Mouse (Mus musculus): ENCODE measurements around the gene Cpne5.

The Cpne5 gene

DNA sequence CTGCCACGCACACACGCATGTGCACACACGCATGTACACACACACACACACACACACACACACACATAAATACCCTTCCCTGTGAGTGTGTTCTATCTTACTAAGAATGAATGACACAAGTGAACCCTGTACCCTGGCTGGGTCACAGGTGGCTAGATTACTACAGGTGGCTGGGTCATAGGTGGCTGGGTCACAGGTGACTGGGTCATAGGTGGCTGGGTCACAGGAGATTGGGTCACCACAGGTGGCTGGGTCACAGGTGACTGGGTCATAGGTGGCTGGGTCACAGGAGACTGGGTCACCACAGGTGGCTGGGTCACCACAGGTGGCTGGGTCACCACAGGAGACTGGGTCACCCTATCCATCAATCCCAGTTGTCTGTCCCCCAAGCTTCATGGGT is 27.9 kb downstream of the Cpne5 start:
- DNase-seq (ENCODE audit: low spot score) = no peak

DNA sequence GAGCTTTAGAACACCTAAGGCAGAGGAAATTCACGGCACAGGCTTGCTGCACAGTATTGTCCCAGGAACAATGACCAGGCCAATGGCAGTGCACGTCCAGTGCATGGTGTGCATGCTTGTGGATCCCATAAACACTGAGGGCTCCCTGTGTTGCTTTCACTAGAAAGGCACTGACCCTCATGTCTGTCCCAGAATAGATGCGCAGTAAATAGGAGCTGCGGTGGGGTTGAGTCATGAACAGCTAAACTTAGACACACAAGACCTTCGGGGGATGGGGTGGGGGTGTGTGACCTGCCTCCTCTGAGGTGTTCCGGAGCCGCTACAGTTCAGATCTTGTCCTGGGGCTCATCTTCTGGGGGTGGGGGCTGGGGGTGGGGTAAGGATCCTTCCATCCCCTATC is 31.9 kb downstream of the Cpne5 start:
- no peak for DNase-seq (ENCODE audit: low spot score)

DNA sequence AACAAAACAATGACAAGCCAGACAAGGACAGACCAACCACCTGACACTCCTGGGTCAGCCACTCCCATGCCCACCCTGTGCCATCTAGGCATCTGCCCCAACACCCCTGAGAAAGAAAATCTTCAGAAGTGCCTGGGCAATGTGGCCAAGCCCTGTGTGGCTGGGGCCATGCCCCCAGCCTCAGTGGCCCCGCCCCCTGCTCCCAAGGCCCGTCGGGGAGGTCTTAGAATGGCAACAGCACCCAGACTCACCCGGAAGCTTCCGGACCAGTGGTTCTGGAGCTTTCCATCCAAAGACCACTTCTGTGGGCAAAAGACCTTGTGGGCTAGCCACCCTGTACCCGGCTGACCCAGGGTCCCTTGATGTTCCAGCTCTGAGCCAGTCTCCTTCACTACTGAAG is 35.4 kb downstream of the Cpne5 start:
- DNase-seq (ENCODE audit: low spot score) = no peak

DNA sequence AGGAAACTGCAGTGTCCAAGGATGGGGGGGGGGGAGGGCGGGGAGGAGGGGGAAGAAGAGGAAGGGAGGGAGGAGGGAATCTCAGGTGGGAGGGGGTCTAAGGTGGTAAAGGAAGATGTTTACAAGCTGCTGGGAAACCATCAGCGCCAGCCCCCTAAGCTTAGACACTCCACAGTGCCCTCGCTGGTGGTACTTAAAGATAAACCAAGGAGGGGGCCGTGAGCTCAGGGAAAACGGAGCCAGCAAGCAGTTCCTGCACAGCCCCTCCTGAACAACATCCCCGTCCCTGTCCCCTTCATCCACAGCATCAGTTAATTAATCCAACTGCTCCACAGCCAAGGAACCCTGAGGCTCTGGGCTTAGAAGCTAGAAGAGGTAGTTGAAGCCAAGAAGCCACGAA is 38.1 kb downstream of the Cpne5 start:
- DNase-seq (ENCODE audit: low spot score) = no peak

DNA sequence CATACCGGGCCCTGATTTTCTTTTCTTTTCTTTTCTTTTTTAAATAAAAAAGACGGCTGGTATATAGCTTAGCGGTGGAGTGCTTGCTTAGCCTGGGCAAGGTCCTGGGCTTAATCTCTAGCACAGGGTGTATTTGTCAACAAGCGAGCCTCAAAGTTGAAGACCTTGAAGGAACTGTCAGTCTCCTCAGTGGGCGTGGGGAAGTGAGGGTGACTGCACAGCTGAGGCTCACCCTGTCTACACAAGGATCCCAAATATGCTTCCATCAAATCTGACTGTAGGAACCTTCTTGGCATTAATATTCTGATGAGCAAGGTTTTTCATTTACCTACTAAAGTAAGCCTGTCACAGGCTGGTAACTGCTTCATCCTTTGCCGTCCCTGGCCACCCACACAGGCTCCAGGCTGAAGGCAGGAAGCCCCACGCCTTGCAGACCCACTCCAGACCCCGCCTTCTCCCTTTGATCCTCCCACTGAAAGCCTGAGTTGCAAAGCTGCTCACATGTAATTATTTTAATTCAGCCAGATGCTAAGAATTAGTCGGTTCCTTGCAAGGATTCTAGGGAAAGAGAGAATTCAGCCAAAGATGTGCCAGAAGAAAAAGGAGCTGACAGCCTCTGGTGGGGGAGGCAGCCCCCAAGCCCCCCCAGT is 38.7 kb downstream of the Cpne5 start:
- peak; percentile 28 for DNase-seq (ENCODE audit: low spot score)

DNA sequence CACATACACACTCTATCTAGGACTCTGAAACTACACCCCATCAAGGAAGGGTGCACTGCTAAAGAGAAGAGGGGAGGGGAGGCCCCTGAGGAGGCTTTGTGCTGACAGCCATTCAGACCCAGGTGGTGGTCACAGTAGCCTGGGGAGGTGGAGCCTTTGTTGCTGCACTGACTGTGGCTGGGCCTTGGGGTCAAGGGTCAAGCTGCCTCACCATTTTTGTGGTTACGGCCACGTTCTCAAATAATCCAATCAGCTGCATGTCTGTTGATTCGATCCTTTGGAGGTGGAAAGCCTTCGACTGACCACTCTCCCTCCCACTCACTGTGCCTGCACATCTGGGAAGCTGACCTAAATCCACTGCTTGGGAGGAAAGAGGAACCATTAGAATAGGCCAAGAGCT is 42.4 kb downstream of the Cpne5 start:
- no peak for DNase-seq (ENCODE audit: low spot score)

DNA sequence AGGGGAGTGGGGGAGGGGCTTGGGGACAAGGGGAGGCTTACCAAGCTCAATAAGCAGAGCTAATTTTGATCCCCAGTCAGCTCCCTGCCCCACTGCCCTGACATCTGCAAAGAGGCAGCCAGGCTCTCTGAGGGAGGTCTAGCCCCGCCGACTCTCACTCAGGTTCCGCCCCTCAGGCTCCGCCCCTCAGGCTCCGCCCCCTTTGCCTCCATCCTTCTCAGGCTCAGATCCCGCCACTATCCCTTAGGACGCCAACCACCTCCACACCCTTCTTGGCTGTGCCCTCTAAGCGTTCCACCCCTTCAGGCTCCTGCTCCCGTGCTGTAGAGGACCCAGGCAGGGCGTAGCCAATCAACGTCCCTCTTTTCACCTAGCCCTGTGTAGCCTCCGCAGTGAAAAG is 49.0 kb downstream of the Cpne5 start:
- DNase-seq (ENCODE audit: low spot score) = no peak

DNA sequence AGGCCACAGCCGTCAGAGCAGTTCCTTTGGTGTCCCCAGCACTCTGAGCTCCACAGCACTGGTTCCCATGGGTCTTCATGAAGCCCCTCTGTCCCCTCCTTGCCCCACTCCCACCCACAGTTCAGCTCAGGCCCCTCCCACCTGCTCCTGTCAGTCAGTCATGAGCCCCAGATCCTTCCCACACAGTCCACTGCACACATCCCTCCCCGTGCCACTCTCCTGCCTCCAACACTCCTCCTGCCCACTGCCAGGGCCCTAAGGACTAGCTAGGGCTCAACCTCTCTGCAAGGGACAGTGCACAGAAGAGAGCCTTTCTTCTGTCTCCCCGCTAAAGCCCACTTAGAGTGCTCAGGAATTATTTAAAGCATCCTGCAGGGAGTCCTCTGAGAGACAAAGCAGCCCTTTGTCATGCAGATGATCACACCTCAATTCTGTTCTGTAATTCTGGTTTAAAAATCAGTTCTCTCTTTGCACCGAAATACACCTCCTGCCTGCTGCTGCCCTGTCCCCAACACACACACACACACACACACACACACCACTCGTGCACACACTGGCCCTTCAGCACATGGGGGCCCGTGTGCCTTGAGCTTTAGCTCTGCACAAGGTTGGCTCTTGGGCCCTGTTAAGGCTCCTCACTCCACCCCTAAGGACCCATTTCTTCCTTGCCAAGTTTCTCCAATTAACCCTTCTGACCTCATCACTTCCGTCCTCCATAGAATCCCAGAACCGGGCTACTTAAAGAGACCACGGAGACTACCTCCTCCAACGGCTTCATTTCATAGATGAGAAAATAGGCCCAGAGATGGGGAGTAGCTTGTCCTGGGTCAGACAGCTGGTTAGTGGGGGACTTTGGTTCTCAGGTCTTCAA is 50.7 kb downstream of the Cpne5 start:
- DNase-seq (ENCODE audit: low spot score) = no peak

DNA sequence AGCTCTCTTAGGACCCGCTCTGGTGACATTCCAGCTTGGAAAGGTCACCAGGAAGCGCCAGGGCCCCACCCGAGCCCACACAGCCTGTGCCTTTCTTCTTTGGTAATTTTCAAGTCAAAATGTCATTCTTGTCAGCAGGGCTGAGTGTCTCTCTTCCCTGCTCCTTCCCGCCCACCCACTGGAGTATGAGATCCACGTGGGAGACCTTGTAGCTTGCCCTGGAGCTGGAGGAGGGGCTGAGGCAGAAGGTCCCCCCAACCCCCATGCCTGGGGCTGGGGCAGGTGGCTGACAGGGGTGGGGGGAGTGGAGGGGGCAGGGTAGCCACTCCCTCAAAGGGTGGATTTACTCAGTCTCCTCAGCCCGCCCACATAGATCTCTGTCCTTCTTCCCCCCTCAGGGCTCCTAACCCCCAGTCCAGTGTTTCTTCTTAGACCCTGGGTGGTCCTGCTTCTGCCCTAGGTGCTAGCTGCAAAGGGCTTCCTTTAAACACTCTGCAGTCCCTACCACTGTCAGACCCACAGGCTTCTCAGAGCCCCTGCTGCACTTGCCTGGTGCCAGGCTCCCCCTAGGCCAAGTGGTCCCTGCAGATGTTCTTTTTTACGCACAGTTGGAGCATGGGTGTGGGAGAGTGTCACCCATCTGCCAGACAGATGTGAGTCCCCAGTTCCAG is 52.5 kb downstream of the Cpne5 start:
- DNase-seq (ENCODE audit: low spot score) = no peak

DNA sequence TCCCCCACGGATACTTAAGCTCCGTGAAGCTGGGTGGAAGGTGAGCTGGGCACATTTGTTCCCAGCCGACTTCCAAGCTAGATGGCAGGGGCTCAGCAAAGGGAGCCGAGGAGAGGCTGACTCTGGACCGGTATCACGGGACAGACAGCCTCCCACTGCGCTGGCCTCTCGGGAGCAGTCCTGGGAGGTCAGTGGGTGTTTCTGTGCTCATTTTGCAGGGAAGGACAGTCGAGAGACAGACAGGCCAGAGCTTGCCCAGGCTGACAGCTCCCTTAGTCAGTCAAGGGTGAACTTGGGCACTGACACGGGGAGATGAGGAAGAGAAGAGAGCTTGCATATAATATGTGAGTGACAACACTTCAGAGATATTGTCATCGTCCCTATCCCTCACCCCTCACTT is 54.8 kb downstream of the Cpne5 start:
- no peak for DNase-seq (ENCODE audit: low spot score)

DNA sequence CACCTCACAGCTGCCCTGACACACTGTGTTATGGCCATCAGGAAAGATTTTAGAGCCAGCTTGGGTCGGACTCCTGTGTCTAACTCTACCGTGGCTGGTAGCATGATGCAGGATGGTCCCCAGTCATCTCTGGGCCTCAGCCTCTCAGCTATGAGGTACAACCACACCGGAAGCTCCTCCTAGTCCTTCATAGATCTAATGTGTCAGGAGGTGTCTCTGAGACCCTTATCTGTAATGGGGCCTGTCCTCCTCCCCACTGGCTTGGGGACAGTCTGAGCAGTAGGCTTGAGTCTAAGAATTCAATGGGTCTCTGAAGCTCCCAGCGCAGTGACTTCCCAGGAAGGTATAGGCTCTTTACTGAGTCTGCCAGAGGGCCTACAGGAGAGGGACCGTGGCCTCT is 56.2 kb downstream of the Cpne5 start:
- DNase-seq (ENCODE audit: low spot score) = no peak

DNA sequence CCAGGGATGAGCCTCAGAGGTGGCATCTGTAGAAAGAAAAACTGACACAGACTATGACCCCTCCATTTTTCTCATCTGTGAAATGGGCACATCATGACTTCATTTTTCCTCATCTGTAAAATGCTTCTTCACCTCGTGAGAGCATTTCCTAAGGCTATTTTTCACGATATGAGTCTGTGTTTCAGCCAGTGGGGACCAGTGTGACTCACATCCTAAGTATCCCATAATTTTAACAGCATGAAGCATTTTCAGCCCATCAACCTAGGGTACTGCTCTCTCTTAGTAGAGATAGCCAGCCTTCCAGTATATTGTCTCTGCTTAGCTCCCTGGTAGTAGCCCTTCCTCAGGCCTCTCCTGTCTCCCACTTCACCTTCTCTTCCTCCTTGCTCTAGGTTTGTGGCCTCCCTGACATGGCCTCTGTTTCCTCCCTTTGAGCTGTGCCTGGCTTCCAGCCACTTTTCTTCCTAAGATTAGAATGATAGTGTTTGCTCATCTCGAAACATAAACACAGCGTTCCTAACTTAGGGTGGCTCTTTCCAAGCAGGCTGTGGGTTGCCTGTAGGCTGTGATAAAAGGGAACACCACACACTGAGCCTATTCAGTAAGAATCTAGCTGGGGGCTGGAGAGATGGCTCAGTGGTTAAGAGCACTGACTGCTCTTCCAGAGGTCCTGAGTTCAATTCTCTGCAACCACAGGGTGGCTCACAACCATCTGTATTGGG is 57.4 kb downstream of the Cpne5 start:
- no peak for DNase-seq (ENCODE audit: low spot score)

DNA sequence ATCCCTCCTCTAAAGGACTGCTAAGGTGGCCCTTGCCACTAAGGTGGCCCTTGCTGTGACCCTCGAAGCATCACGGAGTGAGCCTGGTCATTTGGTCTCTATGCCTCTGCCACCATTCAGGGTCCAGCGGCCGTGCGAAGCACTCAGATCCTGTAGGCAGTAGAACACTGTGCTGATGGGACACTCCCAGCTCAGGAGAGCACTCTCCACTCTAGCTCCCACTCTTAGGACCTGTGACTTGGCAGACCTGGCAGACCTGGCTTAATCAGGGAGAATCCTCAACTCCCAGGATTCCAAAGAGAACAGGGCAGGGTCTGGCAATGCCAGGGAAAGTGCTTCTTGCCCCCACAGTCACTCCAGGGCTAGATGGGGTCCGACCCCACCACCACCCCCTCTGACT is 58.0 kb downstream of the Cpne5 start:
- no peak for DNase-seq (ENCODE audit: low spot score)

DNA sequence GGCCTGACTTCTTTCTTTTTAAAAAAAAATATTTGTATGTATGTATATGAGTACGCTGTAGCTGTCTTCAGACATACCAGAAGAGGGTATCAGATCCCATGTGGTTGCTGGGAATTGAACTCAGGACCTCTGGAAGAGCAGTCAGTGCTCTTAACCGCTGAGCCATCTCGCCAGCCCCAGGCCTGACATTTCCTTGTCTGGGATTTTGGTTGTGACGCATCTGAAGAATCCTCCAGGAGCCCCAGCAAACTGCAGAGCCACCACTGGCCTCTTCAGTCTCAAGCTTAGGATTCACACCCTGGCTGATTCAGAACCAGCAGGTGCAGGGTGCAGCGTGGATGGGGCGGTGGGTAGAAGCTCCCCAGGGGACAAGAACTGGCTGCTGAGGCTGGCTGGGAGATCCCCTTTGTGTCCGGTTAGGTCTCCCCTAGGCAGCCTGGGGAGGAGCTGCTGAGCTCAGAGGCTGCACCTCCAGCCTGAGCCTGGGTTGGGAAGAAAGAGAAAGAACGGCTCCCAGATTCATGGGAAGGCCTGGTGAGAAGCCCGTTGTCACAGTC is 59.4 kb downstream of the Cpne5 start:
- DNase-seq (ENCODE audit: low spot score) = no peak

DNA sequence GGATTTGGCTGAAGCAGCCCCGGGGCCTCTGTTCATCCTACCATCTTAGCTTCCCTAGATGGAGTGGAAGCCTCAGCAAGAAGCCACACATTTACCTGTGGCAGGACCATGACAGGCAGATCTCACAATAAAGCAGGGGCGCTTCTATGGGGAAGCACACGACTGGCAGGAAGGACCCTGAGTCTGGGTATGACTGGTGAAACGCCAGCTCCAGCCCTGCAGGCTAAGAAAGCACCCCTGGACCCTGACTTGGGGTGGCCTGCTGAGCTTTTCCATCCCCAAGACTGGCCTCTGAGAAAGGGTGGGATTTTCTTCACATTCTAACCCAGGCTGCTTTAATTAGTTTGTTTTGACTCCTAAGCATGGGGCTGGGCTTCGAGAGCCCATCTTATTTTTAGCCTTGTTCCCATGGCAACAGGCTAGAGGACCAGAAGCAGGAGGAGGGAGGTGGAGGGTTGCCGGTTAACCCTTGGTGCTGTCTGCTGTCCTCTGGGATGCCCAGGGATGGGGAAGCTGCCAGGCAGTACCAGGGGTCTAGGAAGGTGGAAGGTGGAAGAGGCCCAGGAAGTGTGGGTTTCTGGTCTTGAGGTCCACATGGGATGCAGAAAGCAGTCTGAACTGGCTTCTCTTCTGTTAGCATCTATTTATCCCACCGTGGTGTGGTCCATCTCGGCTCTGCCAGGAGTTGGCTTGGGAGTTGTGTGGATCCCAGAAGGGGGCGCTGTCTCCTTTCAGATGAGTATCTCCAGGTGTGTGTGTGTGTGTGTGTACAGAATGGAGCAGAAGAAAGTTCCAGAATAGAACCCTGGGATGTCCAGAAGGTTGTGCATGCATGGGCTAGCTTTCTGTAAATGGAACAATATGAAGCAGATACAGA is 61.3 kb downstream of the Cpne5 start:
- DNase-seq (ENCODE audit: low spot score) = no peak

DNA sequence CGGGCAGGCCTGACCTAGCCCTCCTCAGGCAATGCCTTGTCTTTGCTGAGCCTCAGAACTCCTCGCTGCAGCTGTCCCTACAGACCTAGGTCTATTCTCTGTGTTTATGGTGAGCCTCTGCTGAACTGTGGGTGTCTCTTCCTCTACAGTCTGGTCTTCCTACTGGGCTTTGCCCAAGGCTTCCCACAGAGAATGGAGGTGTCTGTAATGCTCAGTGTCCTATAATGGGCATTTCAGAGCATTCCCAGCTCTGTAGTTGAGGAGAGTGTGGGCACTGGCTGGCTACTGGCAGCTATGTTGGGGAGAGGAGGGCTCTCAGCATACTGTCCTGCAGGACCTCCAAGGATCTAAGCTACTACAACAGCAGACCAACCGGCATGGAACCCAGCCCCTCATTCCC is 62.3 kb downstream of the Cpne5 start:
- DNase-seq (ENCODE audit: low spot score) = no peak

DNA sequence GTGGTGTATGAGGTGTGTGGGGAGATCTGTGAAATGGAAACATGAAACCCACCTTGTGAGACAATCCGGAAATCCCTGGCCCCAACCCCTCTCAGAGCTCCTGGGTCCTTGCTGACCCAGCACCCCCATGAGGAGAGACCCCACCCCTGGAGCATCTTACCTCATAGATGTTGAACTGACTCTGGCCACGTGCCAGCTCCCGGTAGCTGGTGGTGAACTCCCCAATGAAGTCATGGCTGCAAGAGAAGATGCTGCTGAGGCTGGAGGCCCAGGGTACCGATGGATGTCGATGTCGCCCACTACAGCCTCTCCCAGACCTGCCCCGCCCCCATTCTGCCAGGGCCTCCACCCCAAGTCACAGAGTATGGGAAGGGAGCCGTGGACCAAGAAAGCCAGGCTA is 64.8 kb downstream of the Cpne5 start:
- no peak for DNase-seq (ENCODE audit: low spot score)

DNA sequence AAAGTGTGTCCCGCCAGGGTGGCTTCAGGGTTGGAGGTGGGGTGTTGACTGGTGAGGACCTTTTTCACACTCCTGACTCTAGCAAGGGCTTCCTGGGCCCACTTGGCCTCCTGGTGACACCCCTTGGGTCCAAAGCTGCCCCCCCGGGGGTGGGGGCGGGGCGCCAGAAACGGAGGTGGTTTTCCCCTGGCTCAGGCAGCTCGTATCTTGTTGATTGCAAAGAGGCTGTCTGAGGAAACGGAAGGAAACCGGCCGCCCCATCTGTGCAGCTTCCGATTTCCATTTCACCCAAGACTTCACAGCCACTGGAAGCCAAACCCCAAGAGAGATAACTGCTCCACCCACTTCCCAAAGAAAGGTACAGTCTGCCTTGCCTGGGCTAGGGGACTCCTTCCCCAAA is 65.9 kb downstream of the Cpne5 start:
- no peak for DNase-seq (ENCODE audit: low spot score)

DNA sequence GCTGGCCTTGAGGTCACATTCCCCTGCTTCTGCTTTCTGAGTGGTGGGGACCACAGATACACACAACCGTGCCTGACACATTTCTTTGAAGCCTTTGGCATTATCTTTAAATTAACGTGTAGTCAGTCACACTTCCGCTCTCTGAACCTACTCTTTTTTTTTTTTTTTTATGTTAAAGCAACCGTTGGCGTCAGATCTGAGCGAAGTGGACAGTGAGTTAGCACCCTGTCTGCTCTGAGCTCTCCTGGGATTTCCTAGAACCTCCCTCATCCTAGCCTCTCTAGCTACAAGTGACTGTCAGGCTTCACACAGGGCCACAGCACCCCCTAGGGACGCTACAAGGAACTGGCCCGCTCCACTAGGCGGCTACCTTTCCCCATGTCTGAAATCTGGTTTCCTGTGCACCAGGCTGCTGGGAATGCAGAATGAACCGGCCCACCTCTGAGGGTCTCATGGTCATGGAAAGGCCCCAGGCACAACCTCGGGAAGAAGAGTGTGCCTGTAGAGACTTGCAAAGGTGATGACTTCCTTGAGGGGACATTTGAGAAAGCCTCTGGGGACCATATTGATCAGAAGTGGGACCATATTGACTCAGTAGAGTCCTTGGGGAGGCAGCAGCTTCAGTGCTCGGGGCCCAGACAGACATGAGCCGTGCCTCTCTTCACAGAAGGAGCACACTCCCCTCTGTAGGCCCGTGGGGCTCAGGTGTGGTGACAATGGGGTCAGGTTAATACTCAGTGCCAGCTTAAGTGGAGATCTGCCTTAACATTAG is 66.8 kb downstream of the Cpne5 start:
- DNase-seq (ENCODE audit: low spot score) = peak; percentile 57

DNA sequence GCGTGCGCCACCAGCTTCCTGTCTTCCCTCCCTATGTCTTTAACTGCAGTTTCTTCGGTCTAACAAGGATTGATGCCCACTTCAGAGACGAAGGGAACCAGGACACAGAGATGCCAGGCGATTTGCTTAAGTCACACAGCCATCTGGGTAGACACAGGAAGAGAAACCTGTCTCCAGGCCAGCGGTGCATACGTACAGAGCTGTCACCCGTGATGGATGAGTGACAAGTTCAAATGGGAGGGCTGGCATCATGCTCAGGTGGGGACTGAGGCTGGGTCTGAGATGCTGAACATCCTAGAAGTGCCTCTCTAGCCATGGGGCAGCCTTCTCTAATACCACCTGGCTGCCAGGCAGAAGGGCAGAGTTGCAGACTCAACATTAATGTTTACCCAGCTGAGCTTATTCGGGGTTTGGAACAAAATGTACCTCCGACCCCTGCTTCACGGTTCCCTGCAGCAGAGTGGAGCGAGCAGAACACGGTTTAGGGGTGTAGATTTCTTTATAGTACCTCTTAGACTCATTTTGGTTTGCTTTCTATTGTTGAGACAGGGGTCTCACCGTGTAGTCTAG is 67.5 kb downstream of the Cpne5 start:
- DNase-seq (ENCODE audit: low spot score) = no peak

Measured in ovary, adult 18-20 months (tissue).